Mouse (Mus musculus): ENCODE measurements around the gene Gm5751. TPM values are rescaled to one million over a fixed set of nuclear protein-coding genes. Genes with fewer than 3 reads are reported as not detected.

Gm5751 gene
- polyA plus RNA-seq, 1 experiment: not detected

- no peaks in the 10 kb centered on the region for H3K4me1 ChIP-seq (ENCODE audit: control insufficient read depth, insufficient read depth, low read length)
- no peak for TF ChIP-seq POLR2A (IDR thresholded peaks at IDR 0.05; ENCODE audit: insufficient read depth, low read depth, low read length)
- WGBS: 78% methylated on average over 4 of the region's 4 CpGs
- no peak overlapping the region for H3K27ac ChIP-seq (ENCODE audit: insufficient read depth, low read depth, low read length)
- no peak overlapping the region for H3K4me3 ChIP-seq (ENCODE audit: insufficient read depth, low read depth, low read length)
Measured at GRCm38 (mm10) chrX:8900823-8901222, 26.8 kb downstream of the Gm5751 start.

- TF ChIP-seq POLR2A (IDR thresholded peaks at IDR 0.05; ENCODE audit: insufficient read depth, low read depth, low read length) (no peak), CTCF (IDR thresholded peaks at IDR 0.05; ENCODE audit: insufficient read depth, low read depth, low read length) (no peak)
- H3K4me1 ChIP-seq (ENCODE audit: control insufficient read depth, insufficient read depth, low read length): no peaks in the 10 kb centered on the region
- no peak overlapping the region for H3K4me3 ChIP-seq (ENCODE audit: insufficient read depth, low read depth, low read length)
- WGBS: 36% methylated on average over 7 of the region's 7 CpGs
- no peak overlapping the region for H3K27ac ChIP-seq (ENCODE audit: insufficient read depth, low read depth, low read length)
Measured at GRCm38 (mm10) chrX:8901906-8902472, 27.9 kb downstream of the Gm5751 start.

- Histone ChIP-seq H3K4me1 (ENCODE audit: control insufficient read depth, insufficient read depth, low read length) (no peaks in the 10 kb centered on the region), H3K4me3 (ENCODE audit: insufficient read depth, low read depth, low read length) (no peak overlapping the region), H3K27ac (ENCODE audit: insufficient read depth, low read depth, low read length) (no peak overlapping the region)
- 77% methylated on average over 4 of the region's 4 CpGs for WGBS
- TF ChIP-seq CTCF (IDR thresholded peaks at IDR 0.05; ENCODE audit: insufficient read depth, low read depth, low read length) (no peak), POLR2A (IDR thresholded peaks at IDR 0.05; ENCODE audit: insufficient read depth, low read depth, low read length) (no peak)
Measured at GRCm38 (mm10) chrX:8921080-8921479, 47.0 kb downstream of the Gm5751 start.

- no peak for TF ChIP-seq CTCF (IDR thresholded peaks at IDR 0.05; ENCODE audit: insufficient read depth, low read depth, low read length)
- no peak for TF ChIP-seq POLR2A (IDR thresholded peaks at IDR 0.05; ENCODE audit: insufficient read depth, low read depth, low read length)
- Histone ChIP-seq H3K4me1 (ENCODE audit: control insufficient read depth, insufficient read depth, low read length) (no peaks in the 10 kb centered on the region), H3K27ac (ENCODE audit: insufficient read depth, low read depth, low read length) (no peak overlapping the region), H3K4me3 (ENCODE audit: insufficient read depth, low read depth, low read length) (no peak overlapping the region)
- 57% methylated on average over 9 of the region's 9 CpGs for WGBS
Measured at GRCm38 (mm10) chrX:8921813-8922607, 48.0 kb downstream of the Gm5751 start.

- 26% methylated on average over 4 of the region's 4 CpGs for WGBS
- Histone ChIP-seq H3K27ac (ENCODE audit: insufficient read depth, low read depth, low read length) (no peak overlapping the region), H3K4me3 (ENCODE audit: insufficient read depth, low read depth, low read length) (no peak overlapping the region), H3K4me1 (ENCODE audit: control insufficient read depth, insufficient read depth, low read length) (no peaks in the 10 kb centered on the region)
- TF ChIP-seq POLR2A (IDR thresholded peaks at IDR 0.05; ENCODE audit: insufficient read depth, low read depth, low read length) (no peak), CTCF (IDR thresholded peaks at IDR 0.05; ENCODE audit: insufficient read depth, low read depth, low read length) (no peak)
Measured at GRCm38 (mm10) chrX:8927308-8927707, 53.3 kb downstream of the Gm5751 start.

Other genes with a start within 250 kb of the Gm5751 start
- gene Ssxb8, start 183.4 kb upstream of the Gm5751 start, polyA plus RNA-seq (2012; ENCODE audit: insufficient read depth, insufficient read length, low replicate concordance, missing spikeins): not detected in 2 replicates
- not detected in 2 replicates for gene Ssx9, start 125.8 kb upstream of the Gm5751 start, polyA plus RNA-seq (2012; ENCODE audit: insufficient read depth, insufficient read length, low replicate concordance, missing spikeins)
- gene Ssxb5, start 70.6 kb upstream of the Gm5751 start, polyA plus RNA-seq (2012; ENCODE audit: insufficient read depth, insufficient read length, low replicate concordance, missing spikeins): not detected in 2 replicates
- gene Gm6592, start 30.3 kb upstream of the Gm5751 start, polyA plus RNA-seq (2012; ENCODE audit: insufficient read depth, insufficient read length, low replicate concordance, missing spikeins): not detected in 2 replicates
- gene B630019K06Rik, start 18.1 kb downstream of the Gm5751 start, polyA plus RNA-seq (2012; ENCODE audit: insufficient read depth, insufficient read length, low replicate concordance, missing spikeins): not detected in 2 replicates
- gene Fthl17b, start 88.7 kb downstream of the Gm5751 start, polyA plus RNA-seq (2012; ENCODE audit: insufficient read depth, insufficient read length, low replicate concordance, missing spikeins): not detected in 2 replicates
- not detected in 2 replicates for gene Fthl17c, start 102.3 kb downstream of the Gm5751 start, polyA plus RNA-seq (2012; ENCODE audit: insufficient read depth, insufficient read length, low replicate concordance, missing spikeins)
- not detected in 2 replicates for gene Fthl17d, start 112.5 kb downstream of the Gm5751 start, polyA plus RNA-seq (2012; ENCODE audit: insufficient read depth, insufficient read length, low replicate concordance, missing spikeins)
- gene Fthl17e, start 159.2 kb downstream of the Gm5751 start, polyA plus RNA-seq (2012; ENCODE audit: insufficient read depth, insufficient read length, low replicate concordance, missing spikeins): not detected in 2 replicates
- gene Fthl17f, start 188.8 kb downstream of the Gm5751 start, polyA plus RNA-seq (2012; ENCODE audit: insufficient read depth, insufficient read length, low replicate concordance, missing spikeins): not detected in 2 replicates
- not detected in 2 replicates for gene 4930402K13Rik, start 230.3 kb downstream of the Gm5751 start, polyA plus RNA-seq (2012; ENCODE audit: insufficient read depth, insufficient read length, low replicate concordance, missing spikeins)

Data from olfactory bulb, adult 2 months (tissue).